Mouse (Mus musculus) inflammation-experienced regulatory T-cells, adult 16 weeks (primary cell): ENCODE data around the gene 9130204L05Rik. TPM values are rescaled to one million over a fixed set of nuclear protein-coding genes. Genes with fewer than 3 reads are reported as not detected.

Experiments used
- polyA plus RNA-seq: library from polyadenylated mRNA; unstranded; fragments of 100-300 nt; shearing (Covaris generic); gene quantifications from one replicate; pipeline ENCODE4 v1.2.1, GENCODE M21; 2017

The 9130204L05Rik gene
- polyA plus RNA-seq: not detected

DNA sequence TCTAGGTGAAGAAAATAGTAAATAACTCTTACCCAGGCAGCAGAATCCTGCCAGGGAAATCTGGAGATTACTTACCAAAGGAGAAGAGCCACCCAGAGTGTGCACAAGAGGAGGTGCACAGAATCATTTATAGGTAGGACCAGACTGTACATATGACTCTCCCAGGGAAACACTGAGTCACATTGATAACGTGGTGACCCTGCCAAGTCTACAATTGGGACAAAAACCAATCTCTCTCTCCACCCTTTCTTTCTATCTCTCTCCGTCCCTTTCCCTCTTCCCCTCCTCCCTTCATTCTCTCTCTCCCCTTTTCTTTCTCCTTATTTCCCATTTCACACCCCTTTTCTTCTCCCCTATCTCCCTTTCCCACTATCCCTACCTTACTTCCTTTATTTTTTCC lies at the start of gene 9130204L05Rik:
Gene 9130204L05Rik (minus strand): TSS at position 101 of the 400 bp plus-strand sequence.

